Mouse (Mus musculus) liver, embryonic 12.5 days (tissue): ENCODE results near the gene Lrrn3. TPM values are rescaled to one million over a fixed set of nuclear protein-coding genes. Genes with fewer than 3 reads are reported as not detected.

Experiments
- ATAC-seq: fragments of 200-750 bp; cut with Nextera tagmentation; 2 replicates; pipeline ENCODE4 v1.8.0; 2017; ENCODE audit warnings: moderate number of reproducible peaks, mild to moderate bottlenecking, moderate library complexity
- H3K27ac ChIP-seq: fragments of 300-500 bp; sonication (generic); 2 replicates; pipeline ENCODE4 v1.5.1; 2016; ENCODE audit warnings: mild to moderate bottlenecking
- H3K27me3 ChIP-seq: fragments of 300-500 bp; sonication (generic); replicated peaks from 2 replicates; pipeline ENCODE4 v1.6.1; 2016; ENCODE audit warnings: mild to moderate bottlenecking, moderate library complexity
- H3K36me3 ChIP-seq: fragments of 300-500 bp; sonication (generic); 2 replicates; pipeline ENCODE4 v1.6.1; 2016; ENCODE audit warnings: mild to moderate bottlenecking, moderate library complexity
- H3K4me1 ChIP-seq: fragments of 300-500 bp; sonication (generic); 2 replicates; pipeline ENCODE4 v1.6.1; 2016
- H3K4me2 ChIP-seq: fragments of 300-500 bp; sonication (generic); 2 replicates; pipeline ENCODE4 v1.6.1; 2016; ENCODE audit warnings: mild to moderate bottlenecking, moderate library complexity
- H3K4me3 ChIP-seq: fragments of 300-500 bp; sonication (generic); 2 replicates; pipeline ENCODE4 v1.5.1; 2016; ENCODE audit warnings: mild to moderate bottlenecking, moderate library complexity
- H3K9ac ChIP-seq: fragments of 300-500 bp; sonication (generic); 2 replicates; pipeline ENCODE4 v1.6.1; 2016; ENCODE audit warnings: mild to moderate bottlenecking, moderate library complexity
- H3K9me3 ChIP-seq: fragments of 300-500 bp; sonication (generic); replicated peaks from 2 replicates; pipeline ENCODE4 v1.6.1; 2016; ENCODE audit warnings: mild to moderate bottlenecking, moderate library complexity
- WGBS: fragments of 180-500 bp; shearing (Covaris S2); methylation state at CpG from one replicate; pipeline ENCODE4 v1.1.7; 2016; ENCODE audit not compliant: insufficient replicate concordance; 5-methylcytosine and 5-hydroxymethylcytosine counted together
- polyA plus RNA-seq: library from polyadenylated mRNA; unstranded; fragments of >200 nt; fragmentation: Nextera tagmentation; extraction: Ambion mirVana; gene quantifications from 2 replicates; pipeline ENCODE4 v1.2.1, GENCODE M21; 2016

The Lrrn3 gene
- polyA plus RNA-seq, 1 experiment from 2014 or later: 3.6 TPM

GRCm38 (mm10) chr12:41417961-41418360, 68.3 kb downstream of the Lrrn3 start:
- 84% methylated on average over 4 of the region's 4 CpGs for WGBS
- Histone ChIP-seq H3K27ac (no peak overlapping the region), H3K27me3 (no peaks in the 10 kb centered on the region), H3K4me1 (no peaks in the 10 kb centered on the region), H3K9ac (no peak overlapping the region), H3K4me2 (no peak overlapping the region), H3K9me3 (no peaks in the 10 kb centered on the region), H3K4me3 (no peak overlapping the region), H3K36me3 (no peaks in the 10 kb centered on the region)
- ATAC-seq: no peak

- Histone ChIP-seq H3K36me3 (no peaks in the 10 kb centered on the region), H3K9ac (no peak overlapping the region), H3K9me3 (no peaks in the 10 kb centered on the region), H3K27me3 (no peaks in the 10 kb centered on the region), H3K4me3 (no peak overlapping the region), H3K4me2 (no peak overlapping the region), H3K27ac (no peak overlapping the region), H3K4me1 (no peaks in the 10 kb centered on the region)
- 44% methylated on average over 3 of the region's 3 CpGs for WGBS
- ATAC-seq: peak; percentile 83
Measured at GRCm38 (mm10) chr12:41417099-41417498, 69.1 kb downstream of the Lrrn3 start.

- Histone ChIP-seq H3K36me3 (no peaks in the 10 kb centered on the region), H3K9me3 (no peaks in the 10 kb centered on the region), H3K27me3 (no peaks in the 10 kb centered on the region), H3K4me2 (no peak overlapping the region), H3K9ac (no peak overlapping the region), H3K27ac (no peak overlapping the region), H3K4me3 (no peak overlapping the region), H3K4me1 (no peaks in the 10 kb centered on the region)
- ATAC-seq: no peak
Measured at GRCm38 (mm10) chr12:41416635-41417034, 69.6 kb downstream of the Lrrn3 start.

GRCm38 (mm10) chr12:41409431-41409830, 76.8 kb downstream of the Lrrn3 start:
- H3K4me3 ChIP-seq: no peak overlapping the region
- no peak overlapping the region for H3K4me2 ChIP-seq
- no peaks in the 10 kb centered on the region for H3K9me3 ChIP-seq
- H3K27ac ChIP-seq: no peak overlapping the region
- no peak for ATAC-seq
- WGBS: 71% methylated on average over 3 of the region's 3 CpGs
- H3K4me1 ChIP-seq: no peaks in the 10 kb centered on the region
- no peaks in the 10 kb centered on the region for H3K36me3 ChIP-seq
- no peaks in the 10 kb centered on the region for H3K27me3 ChIP-seq
- H3K9ac ChIP-seq: no peak overlapping the region

- H3K9me3 ChIP-seq: no peaks in the 10 kb centered on the region
- WGBS: 62% methylated on average over 3 of the region's 3 CpGs
- H3K4me1 ChIP-seq: no peaks in the 10 kb centered on the region
- no peak overlapping the region for H3K4me2 ChIP-seq
- H3K9ac ChIP-seq: no peak overlapping the region
- no peak overlapping the region for H3K4me3 ChIP-seq
- no peaks in the 10 kb centered on the region for H3K36me3 ChIP-seq
- ATAC-seq: no peak
- no peaks in the 10 kb centered on the region for H3K27me3 ChIP-seq
- no peak overlapping the region for H3K27ac ChIP-seq
Measured at GRCm38 (mm10) chr12:41401923-41402322, 84.3 kb downstream of the Lrrn3 start.
